Mouse (Mus musculus): ENCODE data around the gene Fam53b. TPM values are rescaled to one million over a fixed set of nuclear protein-coding genes. Genes with fewer than 3 reads are reported as not detected.

Gene Fam53b
- polyA plus RNA-seq, 1 experiment from 2014 or later: 25.0 TPM

DNA sequence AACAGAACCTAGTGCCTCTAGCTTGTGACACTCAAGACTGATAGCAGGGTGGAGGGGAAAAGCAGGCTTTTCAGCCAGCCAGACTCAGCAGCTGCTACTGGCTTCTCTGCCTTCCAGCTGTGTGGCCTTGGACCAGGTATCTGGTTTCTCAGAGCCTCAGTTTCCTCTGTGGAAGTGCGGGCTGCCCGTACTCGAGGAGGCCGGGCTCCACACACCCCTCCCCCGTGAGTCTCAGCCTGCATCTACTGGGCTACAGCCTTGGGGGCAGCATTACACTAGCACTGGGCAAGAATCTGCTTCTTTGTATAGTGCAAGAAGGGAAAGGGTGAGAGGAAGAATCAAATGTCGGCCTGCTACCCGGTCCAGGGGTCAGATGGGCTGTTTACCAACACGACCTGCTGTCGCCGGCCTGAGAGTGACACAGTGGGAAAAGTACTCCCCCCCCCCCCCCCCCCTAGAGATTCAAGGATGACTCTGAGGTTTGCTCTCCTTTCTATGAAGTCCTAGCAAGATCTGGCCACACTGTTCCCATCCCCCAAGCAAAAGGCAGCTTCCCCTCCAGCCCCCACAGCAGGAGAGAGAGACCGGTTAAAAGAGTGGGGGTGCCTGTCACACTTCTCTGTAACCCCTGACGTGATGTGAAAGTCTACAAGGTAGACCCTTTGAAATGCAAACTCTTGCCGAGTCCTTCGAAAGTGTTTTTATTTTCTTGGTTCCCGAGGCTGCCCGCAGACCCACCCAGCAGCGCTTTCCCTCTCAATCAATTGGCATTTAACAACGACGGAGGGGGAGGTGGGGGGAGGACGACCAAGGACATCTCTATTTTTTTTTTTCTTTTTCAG, 4.6 kb downstream of the Fam53b start:
- H3K27me3 ChIP-seq (replicated peaks): no peaks in the 10 kb centered on the region
- WGBS: 3% methylated on average over 20 of the region's 20 CpGs
- H3K27ac ChIP-seq: peak overlapping the region; percentile 72
- no peaks in the 10 kb centered on the region for H3K9me3 ChIP-seq
- no peak overlapping the region for H3K4me3 ChIP-seq
- H3K4me1 ChIP-seq: peaks cover 65% of the 10 kb centered on the region
- H3K36me3 ChIP-seq: no peaks in the 10 kb centered on the region
- peak overlapping the region; percentile 86 for H3K4me2 ChIP-seq (replicated peaks)
- H3K9ac ChIP-seq: peak overlapping the region; percentile 45; the same call in 1 of the 2 replicates
- ATAC-seq (ENCODE audit: low FRiP score, low read depth): peak; percentile 41

DNA sequence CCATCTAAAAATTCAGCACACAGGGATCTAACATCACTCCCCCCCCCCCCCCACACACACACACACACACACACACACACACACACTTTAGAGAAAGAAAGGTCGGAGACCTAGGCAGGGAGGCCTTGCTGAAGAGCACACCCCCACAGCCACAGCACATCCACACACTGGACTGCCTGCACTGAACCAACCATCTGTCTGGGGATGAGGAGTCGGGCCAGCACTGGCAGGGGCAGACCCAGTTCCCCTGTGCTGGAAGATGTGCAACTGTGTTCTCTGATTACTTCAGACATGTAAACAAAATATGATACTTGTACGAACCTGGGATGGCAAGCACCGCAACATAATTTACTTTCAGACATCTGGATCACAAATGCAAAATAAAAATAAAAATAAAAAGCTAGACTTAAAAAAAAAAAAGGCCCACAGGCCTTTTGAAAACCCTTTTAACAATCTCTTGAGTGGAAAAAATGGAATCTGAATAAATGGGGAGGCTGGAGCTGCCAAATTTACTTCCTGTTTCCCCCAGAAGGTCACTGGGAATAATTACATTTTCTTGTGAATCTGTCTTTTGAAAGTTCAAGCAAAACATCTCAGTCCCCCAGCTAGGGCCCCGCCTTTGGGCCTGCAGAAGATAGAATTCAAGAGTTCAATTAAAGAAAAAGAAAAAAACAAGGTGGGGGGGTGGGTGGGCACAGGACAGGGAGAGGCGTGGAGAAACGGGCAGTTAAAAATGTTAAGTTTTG, 5.5 kb downstream of the Fam53b start:
- peak overlapping the region; percentile 72; the same call in 1 of the 2 replicates for H3K27ac ChIP-seq
- H3K27me3 ChIP-seq (replicated peaks): no peaks in the 10 kb centered on the region
- no peaks in the 10 kb centered on the region for H3K9me3 ChIP-seq
- no peak overlapping the region for H3K4me3 ChIP-seq
- H3K9ac ChIP-seq: no peak overlapping the region
- peak overlapping the region; percentile 86 for H3K4me2 ChIP-seq (replicated peaks)
- H3K4me1 ChIP-seq: peaks cover 69% of the 10 kb centered on the region
- H3K36me3 ChIP-seq: no peaks in the 10 kb centered on the region
- ATAC-seq (ENCODE audit: low FRiP score, low read depth): 0 out of 2 replicates have a peak, but pooled peaks have one; percentile 0
- 39% methylated on average over 7 of the region's 7 CpGs for WGBS

DNA sequence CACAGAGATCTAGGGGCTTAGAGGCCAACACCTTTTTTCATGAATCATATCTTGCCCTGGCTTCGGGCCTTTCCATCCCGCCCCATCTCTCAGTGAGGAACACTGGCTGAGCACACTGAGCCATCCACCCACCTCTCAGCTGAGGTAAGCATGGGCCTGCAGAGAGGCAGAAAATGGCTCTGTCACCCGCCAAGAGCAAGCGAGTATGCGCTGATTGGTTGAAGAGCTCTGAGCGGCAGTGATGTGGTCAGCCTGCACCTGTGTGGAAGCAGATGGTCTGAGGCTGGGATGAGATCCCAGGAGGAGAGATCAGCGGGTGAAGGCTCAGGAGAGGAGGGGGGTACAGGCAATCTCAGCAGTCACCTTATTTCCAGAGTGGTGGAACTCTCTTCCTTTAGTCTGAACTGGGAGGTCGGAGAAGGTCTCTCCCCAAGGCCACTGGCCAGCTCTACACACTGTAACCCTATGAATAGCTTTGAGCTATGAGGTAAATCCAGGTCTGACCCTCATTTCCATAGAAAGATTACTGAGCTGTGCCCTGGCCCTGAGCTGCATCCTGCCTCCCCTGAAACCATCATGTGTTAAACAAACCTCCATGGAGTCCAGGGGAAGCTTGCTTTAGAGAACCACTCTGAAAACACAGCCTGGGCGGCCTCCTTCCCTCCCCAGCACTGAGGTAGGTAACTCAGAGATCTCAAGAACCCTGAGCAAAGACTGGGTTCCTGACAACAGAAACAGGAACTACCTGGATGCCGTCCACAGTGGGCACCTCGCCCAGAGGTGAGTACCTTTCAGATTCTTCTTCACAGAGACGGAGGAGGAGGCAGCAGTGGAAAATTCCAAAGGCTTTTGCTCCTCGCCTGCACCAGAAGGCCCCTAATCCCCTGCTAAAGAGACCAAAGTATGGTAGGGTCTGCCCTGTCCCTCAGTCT, 6.5 kb downstream of the Fam53b start:
- ATAC-seq (ENCODE audit: low FRiP score, low read depth): no peak
- Histone ChIP-seq H3K4me2 (replicated peaks) (no peak overlapping the region), H3K27ac (peak overlapping the region; percentile 15; the same call in 1 of the 2 replicates), H3K4me1 (peaks cover 66% of the 10 kb centered on the region), H3K9ac (no peak overlapping the region), H3K27me3 (replicated peaks) (no peaks in the 10 kb centered on the region), H3K9me3 (no peaks in the 10 kb centered on the region), H3K4me3 (no peak overlapping the region), H3K36me3 (no peaks in the 10 kb centered on the region)
- 71% methylated on average over 13 of the region's 13 CpGs for WGBS

DNA sequence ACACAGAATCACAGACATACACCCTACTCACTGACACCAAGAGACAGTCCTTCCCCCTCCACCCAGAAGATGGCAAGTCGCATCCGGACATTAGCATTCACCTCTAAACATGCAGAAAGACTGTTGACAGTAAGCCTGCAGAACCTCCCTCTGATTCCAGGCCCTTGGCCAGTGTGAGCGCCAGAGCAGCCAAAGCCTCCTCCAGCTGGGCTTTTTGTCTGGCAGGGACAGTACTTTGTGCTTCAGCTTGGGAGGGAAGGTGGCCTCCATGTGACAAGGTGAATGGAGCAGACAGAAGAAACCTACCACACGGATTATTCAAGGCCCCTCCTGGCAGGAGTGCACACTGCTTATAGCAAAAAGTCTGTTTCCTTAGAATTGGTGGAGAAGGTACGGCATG, 7.4 kb downstream of the Fam53b start:
- H3K9ac ChIP-seq: no peak overlapping the region
- ATAC-seq (ENCODE audit: low FRiP score, low read depth): no peak
- no peaks in the 10 kb centered on the region for H3K9me3 ChIP-seq
- H3K4me2 ChIP-seq (replicated peaks): no peak overlapping the region
- no peak overlapping the region for H3K4me3 ChIP-seq
- no peaks in the 10 kb centered on the region for H3K27me3 ChIP-seq (replicated peaks)
- 73% methylated on average over 5 of the region's 5 CpGs for WGBS
- no peak overlapping the region for H3K27ac ChIP-seq
- peaks cover 57% of the 10 kb centered on the region for H3K4me1 ChIP-seq
- no peaks in the 10 kb centered on the region for H3K36me3 ChIP-seq

DNA sequence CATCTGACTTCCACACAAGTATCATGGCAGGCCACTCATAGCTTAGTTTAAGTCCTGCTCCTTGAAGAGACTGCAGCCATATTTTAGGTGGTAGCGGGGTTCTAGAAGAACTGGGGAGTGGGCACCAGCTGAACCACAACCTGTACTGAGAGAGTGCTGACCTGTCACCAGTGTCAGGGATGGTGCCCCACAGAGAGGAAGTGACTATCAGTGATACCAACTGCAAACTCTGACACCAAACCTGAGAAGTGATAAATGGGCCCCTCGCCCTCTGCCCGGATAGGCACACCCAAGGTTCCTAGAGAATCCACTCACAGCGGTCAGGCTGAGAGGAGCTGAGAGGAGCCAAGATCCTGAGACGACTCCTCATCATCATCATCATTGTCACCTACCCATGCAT, 8.7 kb downstream of the Fam53b start:
- 93% methylated on average over 5 of the region's 5 CpGs for WGBS
- Histone ChIP-seq H3K4me2 (replicated peaks) (no peak overlapping the region), H3K27me3 (replicated peaks) (no peaks in the 10 kb centered on the region), H3K36me3 (no peaks in the 10 kb centered on the region), H3K4me1 (peaks cover 48% of the 10 kb centered on the region), H3K9ac (no peak overlapping the region), H3K9me3 (no peaks in the 10 kb centered on the region), H3K27ac (no peak overlapping the region), H3K4me3 (no peak overlapping the region)
- ATAC-seq (ENCODE audit: low FRiP score, low read depth): no peak

DNA sequence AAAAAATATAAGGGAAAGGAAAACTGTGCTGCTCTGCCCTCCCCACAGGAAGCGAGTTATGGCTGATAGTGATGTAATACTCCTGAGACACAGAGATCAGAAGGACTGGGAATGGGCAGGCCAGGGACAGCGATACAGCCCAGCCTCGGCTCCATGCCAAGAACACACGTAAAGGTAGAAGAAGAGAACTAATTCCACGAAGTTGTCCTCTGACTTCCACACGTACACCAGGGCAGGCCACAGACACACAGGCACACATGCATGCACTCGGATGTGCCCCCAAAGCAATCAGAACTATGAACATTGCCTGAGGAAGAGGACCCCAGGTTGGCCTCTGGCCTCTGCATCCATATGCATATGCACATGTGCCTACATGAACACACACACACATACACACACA, 9.2 kb downstream of the Fam53b start:
- WGBS: 90% methylated on average over 7 of the region's 7 CpGs
- Histone ChIP-seq H3K9ac (no peak overlapping the region), H3K27me3 (replicated peaks) (no peaks in the 10 kb centered on the region), H3K27ac (no peak overlapping the region), H3K36me3 (no peaks in the 10 kb centered on the region), H3K4me3 (no peak overlapping the region), H3K4me2 (replicated peaks) (no peak overlapping the region), H3K9me3 (no peaks in the 10 kb centered on the region), H3K4me1 (peaks cover 43% of the 10 kb centered on the region)
- no peak for ATAC-seq (ENCODE audit: low FRiP score, low read depth)

DNA sequence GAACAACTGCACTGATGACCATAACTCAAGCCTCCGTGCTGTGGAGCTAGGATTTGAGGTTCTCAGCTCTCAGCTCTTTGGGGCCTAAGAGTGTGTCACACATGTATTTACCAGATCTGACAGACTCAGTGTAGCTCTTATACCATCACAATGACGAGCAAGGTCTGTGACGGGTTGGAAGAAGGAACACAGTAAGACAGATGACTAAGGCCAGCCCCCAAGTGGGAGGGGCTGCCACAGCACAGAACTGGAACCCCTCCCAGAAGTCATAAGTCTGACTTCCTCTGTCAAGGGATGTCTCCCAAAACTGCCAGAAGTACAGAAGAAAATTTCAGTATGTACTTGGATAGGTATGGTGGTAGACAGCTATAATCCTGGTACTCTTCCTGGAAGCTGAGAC, 9.7 kb downstream of the Fam53b start:
- Histone ChIP-seq H3K27me3 (replicated peaks) (no peaks in the 10 kb centered on the region), H3K9me3 (no peaks in the 10 kb centered on the region), H3K4me3 (no peak overlapping the region), H3K4me1 (peaks cover 38% of the 10 kb centered on the region), H3K9ac (no peak overlapping the region), H3K4me2 (replicated peaks) (no peak overlapping the region), H3K36me3 (no peaks in the 10 kb centered on the region), H3K27ac (no peak overlapping the region)
- no peak for ATAC-seq (ENCODE audit: low FRiP score, low read depth)
- WGBS: 75% methylated on average over 3 of the region's 3 CpGs

DNA sequence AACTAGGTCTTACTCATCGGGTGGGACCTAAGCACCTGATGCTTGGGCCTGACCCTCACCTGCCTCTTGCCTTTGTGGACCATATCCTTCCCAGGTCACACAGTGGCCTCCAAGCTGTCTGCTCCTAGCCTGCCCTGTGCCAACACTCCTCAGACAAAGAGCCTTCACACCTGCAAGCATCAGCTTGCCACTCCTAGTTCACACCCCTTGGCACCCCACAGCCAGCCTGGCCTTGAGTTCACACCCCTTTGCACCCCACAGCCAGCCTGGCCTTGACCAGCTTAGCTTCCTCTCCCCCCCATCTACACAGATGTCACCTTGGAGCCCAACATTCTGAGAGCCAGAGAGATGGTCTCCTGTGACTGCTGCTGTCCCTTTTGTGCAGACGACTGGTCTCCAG, 10.3 kb downstream of the Fam53b start:
- WGBS: 89% methylated on average over 2 of the region's 2 CpGs

DNA sequence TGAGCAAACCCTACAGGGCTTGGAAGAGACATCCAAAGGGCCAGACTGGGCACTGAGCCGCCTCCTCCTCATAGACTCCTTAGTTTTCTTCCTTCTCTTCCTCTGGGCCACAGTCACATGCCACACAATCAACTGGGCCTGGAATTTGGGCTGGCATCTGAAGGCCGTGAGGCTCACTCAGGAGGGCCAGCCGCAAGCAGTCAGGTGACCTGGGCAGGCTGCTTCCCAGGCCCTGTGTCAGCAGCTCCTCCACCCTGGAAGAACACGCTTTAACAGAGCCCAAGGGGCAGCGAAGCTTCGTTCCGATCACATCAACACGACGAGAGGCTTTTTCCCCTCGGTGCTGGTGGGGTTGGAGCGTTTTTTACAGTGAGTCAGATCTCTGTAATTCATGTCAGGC, 11.0 kb downstream of the Fam53b start:
- Histone ChIP-seq H3K27me3 (replicated peaks) (no peaks in the 10 kb centered on the region), H3K4me3 (no peak overlapping the region), H3K4me1 (peaks cover 25% of the 10 kb centered on the region), H3K27ac (no peak overlapping the region), H3K9me3 (no peaks in the 10 kb centered on the region), H3K9ac (no peak overlapping the region), H3K4me2 (replicated peaks) (no peak overlapping the region), H3K36me3 (no peaks in the 10 kb centered on the region; the same call in 1 of the 2 replicates)
- no peak for ATAC-seq (ENCODE audit: low FRiP score, low read depth)
- WGBS: 87% methylated on average over 11 of the region's 11 CpGs

More for the DNA sequence above, 10.3 kb downstream of the Fam53b start:
- Histone ChIP-seq H3K27ac (no peak overlapping the region), H3K4me3 (no peak overlapping the region), H3K9me3 (no peaks in the 10 kb centered on the region), H3K9ac (no peak overlapping the region), H3K27me3 (replicated peaks) (no peaks in the 10 kb centered on the region), H3K4me1 (peaks cover 32% of the 10 kb centered on the region), H3K36me3 (no peaks in the 10 kb centered on the region; the same call in 1 of the 2 replicates), H3K4me2 (replicated peaks) (no peak overlapping the region)
- ATAC-seq (ENCODE audit: low FRiP score, low read depth): no peak

DNA sequence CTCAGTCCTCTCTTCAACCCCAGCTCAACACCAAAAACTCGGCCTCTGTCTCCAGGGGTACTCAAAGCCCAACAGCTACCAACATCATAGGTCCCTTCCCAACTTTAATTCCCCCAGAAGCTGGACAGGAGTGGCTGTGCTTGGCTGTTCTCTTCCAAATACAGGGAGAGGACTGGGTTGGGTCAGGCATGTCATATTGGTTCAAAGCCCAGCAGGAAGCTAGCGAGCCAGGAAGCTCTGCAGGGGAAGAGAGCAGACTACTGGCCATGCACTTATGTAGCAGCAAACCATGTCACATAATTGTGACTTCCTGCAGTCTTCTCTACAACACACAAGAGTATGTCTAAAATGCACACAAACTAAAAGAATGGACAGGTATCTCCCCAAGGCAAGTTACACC, 11.6 kb downstream of the Fam53b start:
- 78% methylated on average over 2 of the region's 2 CpGs for WGBS
- H3K9me3 ChIP-seq: no peaks in the 10 kb centered on the region
- H3K27me3 ChIP-seq (replicated peaks): no peaks in the 10 kb centered on the region
- H3K9ac ChIP-seq: no peak overlapping the region
- peaks cover 19% of the 10 kb centered on the region for H3K4me1 ChIP-seq
- H3K36me3 ChIP-seq: no peaks in the 10 kb centered on the region; the same call in 1 of the 2 replicates
- no peak for ATAC-seq (ENCODE audit: low FRiP score, low read depth)
- H3K4me3 ChIP-seq: no peak overlapping the region
- H3K27ac ChIP-seq: no peak overlapping the region
- no peak overlapping the region for H3K4me2 ChIP-seq (replicated peaks)

DNA sequence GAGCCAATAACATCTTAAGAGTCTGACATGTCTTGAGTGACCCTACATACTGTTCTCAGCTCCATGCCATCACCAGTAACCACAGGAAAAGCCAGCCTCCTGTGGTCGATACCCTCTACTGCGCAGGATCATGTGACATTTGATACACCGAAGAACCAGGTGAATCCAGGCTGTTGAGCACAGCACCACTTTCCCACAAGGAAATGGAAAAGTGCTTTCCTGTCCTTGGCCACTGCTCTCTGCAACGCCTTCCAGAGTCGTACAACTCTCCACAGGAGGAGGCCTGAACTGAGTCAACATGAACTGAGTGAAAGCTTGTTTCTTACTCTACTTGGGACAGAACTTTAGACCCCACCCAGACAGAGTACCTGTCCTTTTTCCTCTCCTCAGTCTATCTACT, 12.2 kb downstream of the Fam53b start:
- Histone ChIP-seq H3K27me3 (replicated peaks) (no peaks in the 10 kb centered on the region), H3K4me1 (peaks cover 14% of the 10 kb centered on the region), H3K4me2 (replicated peaks) (no peak overlapping the region), H3K9ac (no peak overlapping the region), H3K27ac (no peak overlapping the region), H3K4me3 (no peak overlapping the region), H3K9me3 (no peaks in the 10 kb centered on the region), H3K36me3 (no peaks in the 10 kb centered on the region; the same call in 1 of the 2 replicates)
- 88% methylated on average over 5 of the region's 5 CpGs for WGBS
- ATAC-seq (ENCODE audit: low FRiP score, low read depth): no peak
